Mouse (Mus musculus) MN1 (cell line): Measurements from ENCODE around the gene Odc1.
"Not testable (repeated sequence)": the region's sequence is repeated elsewhere in the genome, so short reads cannot be mapped to it uniquely, and the experiment has no call there.

Experiments used
- DNase-seq: peaks from one replicate; pipeline ENCODE4 v3.0.0-alpha.2; 2016; ENCODE audit warnings: low spot score

The Odc1 gene

GRCm38 (mm10) chr12:17544209-17545106 lies at the start of gene Odc1:
Gene Odc1 (plus strand): TSS chr12:17544794.
- peak; percentile 98 for DNase-seq

GRCm38 (mm10) chr12:17494809-17495208 lies 49.8 kb upstream of the Odc1 start:
- no peak for DNase-seq

DNA sequence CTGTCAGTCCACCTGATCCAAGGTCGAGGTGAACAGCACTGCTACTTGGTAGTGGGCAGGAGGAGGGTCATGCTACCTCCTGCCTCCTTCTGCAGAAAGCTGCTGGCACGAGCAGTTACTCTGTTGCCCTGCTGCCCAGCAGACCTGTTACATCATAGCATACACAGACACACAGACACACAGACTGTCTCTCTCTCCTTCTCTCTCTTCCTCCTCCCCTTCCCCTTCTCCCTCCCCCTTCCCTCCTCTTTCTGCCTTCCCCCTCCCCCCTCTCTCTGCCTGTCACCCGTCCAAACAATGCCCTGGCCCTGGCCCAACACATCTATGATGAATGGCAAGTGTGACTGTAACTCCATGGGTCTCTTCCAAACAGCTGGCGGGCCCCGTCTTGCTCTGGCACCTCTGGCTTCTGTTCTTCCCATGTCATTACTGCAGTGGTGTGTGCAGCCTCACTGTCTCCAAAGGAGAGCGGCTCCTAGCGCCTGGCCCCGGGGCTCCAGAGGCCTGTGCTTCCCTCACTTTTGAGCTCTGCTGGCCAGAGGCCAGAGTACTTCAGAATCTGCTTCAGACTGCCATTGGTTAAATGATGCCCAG lies 48.6 kb upstream of the Odc1 start:
- peak; percentile 86 for DNase-seq

DNA sequence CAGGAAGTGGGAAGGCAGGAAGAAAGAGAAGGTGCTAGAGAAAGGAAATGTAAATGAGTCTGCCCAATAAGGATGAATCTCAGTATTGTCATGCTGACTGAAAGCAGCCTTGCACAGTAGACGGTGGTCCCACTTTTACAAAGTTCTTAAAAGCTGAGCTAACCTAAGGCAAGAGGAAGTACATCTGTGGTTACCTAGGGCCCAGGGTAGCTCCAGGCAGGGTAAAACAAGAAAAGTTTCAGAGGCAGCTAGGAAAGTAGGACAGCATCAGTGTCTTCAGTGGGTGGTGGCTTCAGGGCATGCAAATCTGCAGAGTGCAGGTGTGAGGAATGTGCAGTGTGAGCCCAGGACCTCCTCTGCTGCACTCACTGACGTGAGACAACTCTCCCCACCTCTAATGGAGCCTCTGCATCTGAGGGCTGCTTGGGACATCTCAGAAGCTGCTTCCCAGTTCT lies 38.9 kb upstream of the Odc1 start:
- DNase-seq = no peak

GRCm38 (mm10) chr12:17506117-17506993 lies 38.2 kb upstream of the Odc1 start:
- no peak for DNase-seq

DNA sequence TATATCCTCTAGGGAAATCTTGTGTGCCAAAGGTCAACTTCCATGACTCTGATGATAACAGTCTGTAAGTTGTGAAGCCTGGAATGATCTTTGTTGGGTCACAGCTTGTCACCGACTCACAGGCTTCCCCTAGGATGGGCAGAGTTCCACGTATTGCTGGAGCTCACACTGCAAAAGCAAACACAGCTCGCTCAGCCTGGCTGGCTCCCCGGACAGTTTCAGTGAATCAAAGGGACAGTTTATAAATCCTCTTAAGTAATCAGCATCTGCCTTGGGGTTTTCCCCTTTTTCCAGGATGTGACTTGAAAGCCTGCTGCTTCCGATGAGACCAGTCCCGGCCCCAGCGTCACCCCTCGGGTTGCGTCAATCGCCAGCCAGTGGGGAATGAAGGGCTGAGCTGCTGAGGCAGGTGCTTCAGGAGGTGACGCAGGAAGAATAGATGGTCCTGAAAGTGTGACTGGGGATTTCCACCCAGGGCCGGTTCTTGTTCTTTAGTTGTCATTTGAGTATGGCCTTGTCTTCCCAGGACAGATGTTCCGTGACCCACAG lies 37.5 kb upstream of the Odc1 start:
- DNase-seq = no peak

GRCm38 (mm10) chr12:17509310-17509709 lies 35.3 kb upstream of the Odc1 start:
- no peak for DNase-seq

- DNase-seq = no peak
Observed at GRCm38 (mm10) chr12:17510158-17510557, 34.4 kb upstream of the Odc1 start.

DNA sequence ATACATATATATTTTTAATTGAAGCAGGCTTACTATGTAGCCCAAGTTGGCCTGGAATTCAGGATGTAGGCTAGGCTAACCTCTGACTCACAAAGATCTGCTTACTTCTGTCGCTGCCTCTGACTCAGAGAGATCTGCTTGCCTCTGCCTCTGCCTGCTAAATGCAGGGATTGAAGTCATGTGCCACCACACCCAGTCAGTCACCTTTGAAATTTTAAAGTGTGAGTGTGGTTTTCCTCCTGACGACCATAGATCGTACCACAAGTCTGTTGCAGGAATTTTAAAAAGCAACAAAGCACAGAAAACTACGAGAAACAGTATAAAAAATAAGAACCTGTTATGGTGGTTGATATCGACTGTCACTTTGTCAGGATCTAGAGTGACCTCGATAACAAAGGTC lies 33.6 kb upstream of the Odc1 start:
- no peak for DNase-seq

- DNase-seq = no peak
Observed at GRCm38 (mm10) chr12:17529180-17529579, 15.4 kb upstream of the Odc1 start.

DNA sequence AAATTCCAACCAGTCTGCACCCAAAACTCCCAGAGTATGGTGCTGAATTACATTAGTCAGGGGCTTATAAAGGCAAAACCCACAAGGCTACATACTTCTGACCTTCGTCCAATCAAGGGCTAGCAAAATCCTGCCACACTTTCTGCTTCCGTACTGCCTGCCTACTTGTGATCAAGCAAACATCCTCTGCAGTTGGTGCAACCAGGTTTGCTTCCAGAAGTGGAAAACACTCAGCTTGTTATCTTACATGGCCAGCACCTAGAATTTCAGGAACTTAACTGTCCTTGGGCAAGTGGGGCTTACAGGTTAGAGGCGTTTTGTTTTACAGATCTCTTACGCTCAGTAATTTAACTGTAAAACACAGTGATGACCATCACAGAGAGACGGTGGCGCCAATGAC lies 14.9 kb upstream of the Odc1 start:
- no peak for DNase-seq

DNA sequence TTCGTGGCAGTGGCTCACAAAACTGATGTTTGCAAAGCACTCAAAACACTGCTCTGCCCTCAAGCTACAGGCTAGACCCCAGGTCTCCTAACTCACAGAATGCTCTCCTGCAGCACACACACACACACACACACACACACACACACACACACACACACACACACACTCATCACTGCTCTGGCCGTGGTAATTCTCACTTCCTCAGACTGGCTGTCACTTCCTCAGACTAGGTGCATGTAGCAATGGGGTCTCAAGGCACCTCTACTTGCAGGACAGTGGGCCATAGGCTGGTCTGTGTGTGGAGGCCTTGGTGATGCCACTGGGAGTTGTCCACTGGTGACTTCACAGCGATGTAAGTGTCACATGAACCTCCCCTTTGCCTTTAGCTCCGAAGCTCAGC lies 13.8 kb upstream of the Odc1 start:
- DNase-seq = no peak

DNA sequence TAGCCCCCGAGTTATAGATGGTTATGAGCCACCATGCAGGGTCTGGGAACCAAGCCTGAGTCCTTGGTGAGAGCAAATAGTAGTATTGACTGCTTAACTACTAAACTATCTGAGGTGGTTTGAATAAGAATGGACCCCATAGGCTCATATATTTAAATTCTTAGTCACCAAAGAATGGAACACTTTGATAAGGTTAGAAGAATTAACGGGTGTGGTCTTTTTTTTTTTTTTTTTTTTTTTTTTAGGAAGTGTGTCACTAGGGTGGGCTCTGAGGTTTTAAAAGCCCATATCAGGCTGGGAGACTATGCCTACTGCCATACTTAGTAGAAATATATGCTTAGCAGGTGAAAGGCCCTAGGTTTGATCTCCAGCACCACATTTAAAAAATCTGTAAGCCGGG lies 8.4 kb upstream of the Odc1 start:
- no peak for DNase-seq

- DNase-seq = no peak
Observed at GRCm38 (mm10) chr12:17537147-17537546, 7.4 kb upstream of the Odc1 start.

DNA sequence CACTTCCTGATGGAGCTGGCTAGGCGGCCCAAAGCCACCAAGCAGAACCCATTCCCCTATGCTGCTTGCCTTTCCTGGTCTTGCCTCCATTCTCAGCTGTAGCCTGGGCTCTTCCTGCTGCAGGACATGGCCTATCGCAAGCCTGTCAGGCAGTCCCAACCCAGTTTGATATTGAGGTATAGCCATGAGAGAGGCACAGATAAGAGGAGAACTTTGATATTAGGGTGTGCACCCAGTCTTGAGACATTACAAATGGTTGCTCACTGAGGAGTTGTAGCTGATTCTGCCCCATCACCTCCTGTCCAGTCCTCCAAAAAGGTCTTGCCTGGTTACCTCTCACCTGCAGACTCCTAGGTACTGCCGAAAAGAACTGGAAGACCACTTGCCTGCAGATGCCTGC lies 6.5 kb upstream of the Odc1 start:
- no peak for DNase-seq

DNA sequence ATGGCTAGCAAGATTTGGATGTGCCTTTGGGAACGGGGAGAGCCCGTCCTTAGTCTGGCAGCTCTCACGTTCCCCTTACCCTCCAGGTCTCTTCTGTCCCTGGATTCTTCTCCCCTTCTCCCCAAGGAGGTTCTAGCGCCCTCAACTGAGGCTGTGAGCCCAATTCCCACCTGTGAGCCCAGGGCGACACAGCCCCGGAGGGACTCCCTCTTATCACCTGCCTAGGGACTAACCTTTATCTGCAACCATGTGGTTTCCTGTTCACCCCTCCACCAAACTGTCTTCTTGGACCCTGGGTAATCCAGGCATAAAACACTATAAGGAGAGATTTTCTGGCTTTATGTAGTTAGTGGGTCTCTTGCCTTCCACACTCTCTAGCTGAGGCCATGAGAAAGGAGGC lies 5.6 kb upstream of the Odc1 start:
- no peak for DNase-seq

DNA sequence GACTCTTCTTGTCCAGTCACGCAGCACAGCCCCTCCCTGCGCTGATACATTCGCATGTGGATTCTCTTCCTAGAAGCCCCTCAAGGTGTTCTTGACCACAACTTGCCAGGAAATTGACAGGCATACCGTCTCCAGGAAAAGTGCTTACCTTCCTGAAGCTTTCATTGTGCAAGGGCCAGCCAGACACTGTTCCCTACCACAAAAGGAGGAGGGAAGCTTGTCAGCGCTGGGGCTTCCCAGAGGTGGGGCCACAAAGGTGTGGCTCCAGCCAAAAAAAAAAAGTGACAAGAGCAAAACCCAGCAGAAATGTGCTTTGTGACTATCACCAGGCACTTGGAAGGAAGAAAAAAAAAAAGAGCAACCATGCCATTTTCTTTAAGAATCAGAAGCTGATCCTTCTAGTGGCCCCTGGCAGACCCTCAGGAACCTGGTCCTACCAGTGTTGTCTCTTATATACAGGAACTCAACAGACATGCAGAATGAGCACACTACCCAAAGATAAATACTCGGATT lies 4.5 kb upstream of the Odc1 start:
- no peak for DNase-seq

DNA sequence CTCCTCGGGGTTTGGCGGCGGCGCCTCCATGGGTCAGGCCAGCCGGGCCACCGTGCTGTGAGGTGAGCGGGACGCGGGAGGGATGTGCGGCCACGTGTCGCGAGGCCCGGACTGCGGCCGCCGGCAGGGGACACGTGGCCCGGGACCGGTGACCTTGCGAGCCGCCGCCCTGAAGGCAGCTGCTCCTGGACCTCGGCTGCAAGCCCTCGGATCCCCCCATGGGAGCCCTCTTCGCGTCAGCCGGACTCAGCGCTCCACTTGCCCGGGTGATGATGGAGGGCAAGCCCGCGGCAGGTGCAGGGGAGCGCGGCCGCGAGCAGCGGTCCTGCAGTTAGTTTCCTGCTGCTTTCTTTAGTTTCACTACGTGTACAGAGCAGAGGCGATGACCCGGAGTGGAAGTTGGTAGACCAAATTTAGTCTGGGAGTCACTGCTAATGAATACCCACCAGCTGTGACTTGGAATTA lies 545 bp downstream of the Odc1 start:
- peak; percentile 73 for DNase-seq

- no peak for DNase-seq
Observed at GRCm38 (mm10) chr12:17545884-17546283, 1.3 kb downstream of the Odc1 start.

DNA sequence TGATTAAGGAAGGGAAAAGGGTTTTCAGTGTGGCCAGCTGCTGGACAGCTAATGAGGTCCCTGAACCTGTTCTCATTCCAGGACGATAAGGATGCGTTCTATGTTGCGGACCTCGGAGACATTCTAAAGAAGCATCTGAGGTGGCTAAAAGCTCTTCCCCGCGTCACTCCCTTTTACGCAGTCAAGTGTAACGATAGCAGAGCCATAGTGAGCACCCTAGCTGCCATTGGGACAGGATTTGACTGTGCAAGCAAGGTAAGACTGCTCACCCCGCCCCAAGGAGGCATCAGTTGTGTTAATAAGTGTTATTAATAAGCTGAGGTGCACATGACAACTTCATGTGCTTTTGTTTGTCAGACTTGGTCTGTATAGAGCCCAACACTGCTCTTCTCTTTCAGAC lies 3.0 kb downstream of the Odc1 start:
- DNase-seq = not testable (repeated sequence)

- DNase-seq = no peak
Observed at GRCm38 (mm10) chr12:17548505-17548904, 3.9 kb downstream of the Odc1 start.

- DNase-seq = peak; percentile 71
Observed at GRCm38 (mm10) chr12:17549421-17549820, 4.8 kb downstream of the Odc1 start.
